Mouse (Mus musculus) limb, embryonic 11.5 days (tissue): ENCODE measurements around the gene Ints6. TPM values are rescaled to one million over a fixed set of nuclear protein-coding genes. Genes with fewer than 3 reads are reported as not detected.

Experiments used
- ATAC-seq: fragments of 200-750 bp; cut with Nextera tagmentation; 2 replicates; pipeline ENCODE4 v1.8.0; 2017; ENCODE audit warnings: low read depth; ENCODE audit not compliant: insufficient number of reproducible peaks, low FRiP score, low TSS enrichment
- DNase-seq: peaks from one replicate; pipeline ENCODE4 v3.0.0-alpha.2; 2015; ENCODE audit warnings: low spot score
- H3K27ac ChIP-seq: fragments of 300-500 bp; sonication (generic); replicated peaks from 2 replicates; pipeline ENCODE4 v1.5.1; 2014; ENCODE audit warnings: low read depth, mild to moderate bottlenecking, low read length
- H3K27me3 ChIP-seq: fragments of 300-500 bp; sonication (generic); 2 replicates; pipeline ENCODE4 v1.6.1; 2014; ENCODE audit warnings: mild to moderate bottlenecking, low read length, mixed read lengths; ENCODE audit not compliant: control insufficient read depth, insufficient read depth
- H3K36me3 ChIP-seq: fragments of 300-500 bp; sonication (generic); 2 replicates; pipeline ENCODE4 v1.6.1; 2014; ENCODE audit warnings: mild to moderate bottlenecking, low read length, moderate library complexity, mixed read lengths; ENCODE audit not compliant: control insufficient read depth, insufficient read depth
- H3K4me1 ChIP-seq: fragments of 300-500 bp; sonication (generic); 2 replicates; pipeline ENCODE4 v1.6.1; 2014; ENCODE audit warnings: low read length, mixed read lengths; ENCODE audit not compliant: control insufficient read depth, insufficient read depth
- H3K4me2 ChIP-seq: fragments of 300-500 bp; sonication (generic); 2 replicates; pipeline ENCODE4 v1.6.1; 2014; ENCODE audit warnings: low read depth, mild to moderate bottlenecking, moderate library complexity; ENCODE audit not compliant: severe bottlenecking
- H3K4me3 ChIP-seq: fragments of 300-500 bp; sonication (generic); 2 replicates; pipeline ENCODE4 v1.5.1; 2014; ENCODE audit warnings: low read depth, low read length
- H3K9ac ChIP-seq: fragments of 300-500 bp; sonication (generic); 2 replicates; pipeline ENCODE4 v1.6.1; 2014; ENCODE audit warnings: mild to moderate bottlenecking, low read length
- H3K9me3 ChIP-seq: fragments of 300-500 bp; sonication (generic); 2 replicates; pipeline ENCODE4 v1.6.1; 2016; ENCODE audit warnings: low read length; ENCODE audit not compliant: control insufficient read depth
- WGBS: fragments of 180-500 bp; shearing (Covaris S2); extraction: QIAGEN DNeasy Blood & Tissue Kit; methylation state at CpG from one replicate; pipeline ENCODE4 v1.1.7; 2014; 5-methylcytosine and 5-hydroxymethylcytosine counted together
- polyA plus RNA-seq: library from polyadenylated mRNA; unstranded; fragments of >200 nt; fragmentation: Nextera tagmentation; extraction: Ambion mirVana; gene quantifications from 2 replicates; pipeline ENCODE4 v1.2.1, GENCODE M21; 2014

The Ints6 gene
- polyA plus RNA-seq, 1 experiment from 2014 or later = 31.1 TPM

DNA sequence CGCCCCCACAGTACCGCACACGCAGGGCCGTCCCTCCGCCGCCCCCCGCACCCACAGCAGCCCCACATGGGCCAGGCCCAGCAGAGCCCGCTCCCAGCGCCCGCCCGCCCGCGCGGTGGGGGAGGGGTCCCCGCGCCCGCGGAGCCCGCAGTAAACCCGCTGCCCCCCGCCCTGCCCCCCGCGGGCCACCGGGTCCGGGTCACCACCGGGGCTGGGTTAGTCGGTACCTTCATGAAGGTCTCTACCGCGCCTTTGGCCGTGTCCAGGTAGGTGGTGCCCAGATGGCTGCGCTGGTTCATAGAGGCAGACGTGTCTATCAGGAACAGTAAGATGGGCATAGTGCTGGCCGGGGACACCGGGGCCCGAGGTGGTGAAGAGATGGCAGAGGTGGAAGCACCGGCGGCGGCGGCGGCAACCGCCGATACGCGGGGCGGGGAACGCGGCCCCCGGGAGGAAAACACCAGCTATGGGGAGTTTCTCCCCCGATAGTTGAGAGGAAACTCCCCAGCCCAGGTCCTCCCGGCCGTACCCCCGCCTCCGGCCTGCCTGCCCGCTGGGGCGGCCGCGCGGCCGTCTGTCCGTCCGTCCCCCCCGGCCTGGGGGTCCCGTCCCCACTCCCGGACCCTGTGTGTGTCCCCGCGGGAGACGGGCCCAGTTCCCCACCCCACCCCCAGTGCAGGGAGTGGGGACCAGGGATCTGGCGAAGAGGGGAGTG is 491 bp downstream of the Ints6 start:
- Histone ChIP-seq H3K27me3 (no peaks in the 10 kb centered on the region), H3K4me3 (peak overlapping the region; percentile 94), H3K4me2 (peak overlapping the region; percentile 74), H3K4me1 (no peaks in the 10 kb centered on the region), H3K9ac (peak overlapping the region; percentile 96), H3K9me3 (no peaks in the 10 kb centered on the region), H3K27ac (peak overlapping the region; percentile 97), H3K36me3 (peaks cover 3% of the 10 kb centered on the region; the same call in 1 of the 2 replicates)
- WGBS = 0% methylated on average over 51 of the region's 68 CpGs
- DNase-seq (peak; percentile 75), ATAC-seq (peak; percentile 35)

DNA sequence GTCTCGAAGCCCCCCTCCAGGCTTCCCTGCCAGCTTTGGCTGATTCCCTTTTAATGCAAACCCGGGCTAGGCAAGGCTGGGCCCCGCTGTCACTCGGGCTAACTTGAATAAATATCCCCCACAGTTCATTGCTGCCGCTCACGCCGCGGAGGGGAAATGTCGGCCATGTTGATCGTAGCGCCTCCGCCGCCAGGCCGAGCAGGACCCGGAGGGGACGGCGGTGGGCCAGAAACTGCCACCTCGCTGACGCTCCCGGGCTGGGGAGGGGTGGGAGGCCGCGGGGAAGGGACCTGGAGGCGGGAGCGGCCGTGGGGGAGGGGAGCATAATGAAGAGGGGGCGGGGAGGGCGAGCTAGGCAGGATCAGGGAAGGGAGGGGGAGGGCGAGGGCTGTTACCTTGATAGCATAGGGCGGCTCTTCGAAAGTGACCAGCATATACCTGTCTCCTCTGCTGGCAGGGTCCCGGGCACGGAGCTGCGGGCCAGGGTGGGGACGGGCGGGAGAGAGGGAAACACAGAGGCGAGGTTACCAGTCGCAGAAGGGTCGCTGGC is 1.1 kb downstream of the Ints6 start:
- peak; percentile 86 for DNase-seq
- Histone ChIP-seq H3K4me1 (no peaks in the 10 kb centered on the region), H3K27me3 (no peaks in the 10 kb centered on the region), H3K27ac (peak overlapping the region; percentile 97), H3K9me3 (no peaks in the 10 kb centered on the region), H3K9ac (peak overlapping the region; percentile 96), H3K4me2 (peak overlapping the region; percentile 74), H3K4me3 (peak overlapping the region; percentile 94), H3K36me3 (peaks cover 3% of the 10 kb centered on the region; the same call in 1 of the 2 replicates)
- peak; percentile 56 for ATAC-seq
- 0% methylated on average over 31 of the region's 38 CpGs for WGBS

DNA sequence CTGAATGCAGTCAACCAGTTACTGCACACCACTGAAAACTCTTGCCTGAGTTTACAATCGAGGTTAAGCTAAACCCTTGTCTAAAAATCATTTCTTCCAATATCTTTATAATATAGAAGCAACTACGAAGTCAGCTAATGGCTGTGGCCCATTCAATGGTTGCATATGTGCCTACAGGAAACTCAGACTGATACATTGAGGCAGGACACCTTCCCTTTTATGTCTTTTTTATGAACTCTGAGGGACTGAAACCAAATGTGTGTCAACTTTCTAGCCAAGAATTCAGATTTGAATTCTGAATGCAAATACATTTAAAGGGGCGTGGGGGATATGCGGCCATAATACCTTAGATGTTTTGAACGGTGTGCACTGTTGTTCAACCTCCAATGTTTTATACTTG is 2.3 kb downstream of the Ints6 start:
- Histone ChIP-seq H3K27me3 (no peaks in the 10 kb centered on the region), H3K4me1 (no peaks in the 10 kb centered on the region), H3K4me3 (no peak overlapping the region), H3K9ac (no peak overlapping the region), H3K36me3 (peaks cover 3% of the 10 kb centered on the region; the same call in 1 of the 2 replicates), H3K4me2 (no peak overlapping the region), H3K9me3 (no peaks in the 10 kb centered on the region), H3K27ac (no peak overlapping the region)
- DNase-seq (no peak), ATAC-seq (no peak)
- WGBS = 94% methylated on average over 5 of the region's 5 CpGs

DNA sequence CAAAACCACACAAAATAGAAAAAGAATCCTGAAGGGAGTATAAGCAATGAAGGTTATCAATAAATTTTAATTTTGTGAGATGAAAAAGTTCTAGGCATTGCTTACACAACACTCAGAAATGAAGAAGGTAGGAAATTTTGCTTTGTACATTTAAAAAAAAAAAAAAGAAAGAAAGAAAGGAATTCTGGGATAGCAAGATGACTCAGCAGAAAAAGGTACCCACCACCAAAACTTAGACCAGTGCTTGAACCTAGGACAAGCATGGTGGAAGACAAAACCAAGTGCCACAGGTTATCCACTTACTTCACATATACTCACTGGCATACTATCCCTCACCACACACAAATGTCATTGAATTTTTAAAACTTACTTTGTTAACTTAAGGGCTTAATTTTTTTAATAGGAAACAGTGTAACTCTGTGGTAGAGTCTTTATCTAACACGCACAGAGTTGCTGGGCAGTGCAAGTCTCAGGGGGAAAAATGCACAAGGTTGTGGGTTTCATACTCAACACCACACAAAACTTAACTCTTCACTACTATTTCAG is 5.8 kb downstream of the Ints6 start:
- H3K9ac ChIP-seq = no peak overlapping the region
- no peaks in the 10 kb centered on the region for H3K4me1 ChIP-seq
- H3K4me3 ChIP-seq = no peak overlapping the region
- 96% methylated on average over 1 of the region's 1 CpGs for WGBS
- no peaks in the 10 kb centered on the region for H3K9me3 ChIP-seq
- no peak overlapping the region for H3K4me2 ChIP-seq
- ATAC-seq = no peak
- no peak for DNase-seq
- peaks cover 3% of the 10 kb centered on the region; the same call in 1 of the 2 replicates for H3K36me3 ChIP-seq
- no peaks in the 10 kb centered on the region for H3K27me3 ChIP-seq
- no peak overlapping the region for H3K27ac ChIP-seq

DNA sequence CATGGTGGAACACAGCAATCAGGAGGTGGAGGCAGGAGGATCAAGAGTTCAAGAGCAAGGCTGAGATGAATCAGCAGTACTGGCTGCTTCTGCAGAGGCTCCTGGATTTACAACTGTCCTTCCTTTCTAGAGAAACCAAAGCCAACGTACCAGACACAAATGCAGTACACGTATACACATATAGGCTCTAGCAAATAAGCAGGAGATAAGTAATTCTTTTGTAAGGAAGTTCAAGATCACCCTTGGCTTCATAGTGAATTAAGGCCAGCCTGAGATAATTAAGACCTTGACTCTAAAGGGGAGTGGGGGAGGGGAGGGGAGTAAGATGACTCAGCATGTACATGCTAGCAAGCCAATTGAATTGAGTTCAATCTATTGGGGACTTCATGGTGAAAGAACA is 9.5 kb downstream of the Ints6 start:
- no peaks in the 10 kb centered on the region for H3K36me3 ChIP-seq

DNA sequence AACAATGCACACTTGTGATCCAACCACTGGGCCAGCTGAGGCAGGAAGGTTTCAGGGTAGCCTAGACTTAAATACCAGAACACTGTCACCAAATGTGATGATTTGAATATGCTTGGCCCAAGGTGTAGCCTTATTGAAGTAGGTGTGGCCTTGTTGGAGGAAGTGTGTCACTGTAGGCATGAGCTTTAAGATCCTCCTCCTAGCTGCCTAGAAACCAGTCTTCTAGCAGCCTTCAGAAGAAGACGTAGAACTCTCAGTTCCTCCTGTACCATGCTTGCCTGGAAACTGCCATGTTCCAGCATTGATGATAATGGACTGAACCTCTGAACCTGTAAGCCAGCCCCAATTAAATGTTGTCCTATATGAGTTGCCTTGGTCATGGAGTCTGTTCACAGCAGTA is 25.3 kb downstream of the Ints6 start:
- H3K4me1 ChIP-seq = no peaks in the 10 kb centered on the region
- ATAC-seq (no peak), DNase-seq (no peak)
- H3K4me2 ChIP-seq = no peak overlapping the region
- WGBS = 83% methylated on average over 1 of the region's 1 CpGs
- peaks cover 3% of the 10 kb centered on the region; the same call in 1 of the 2 replicates for H3K36me3 ChIP-seq
- no peak overlapping the region for H3K9ac ChIP-seq
- H3K4me3 ChIP-seq = no peak overlapping the region
- H3K9me3 ChIP-seq = no peaks in the 10 kb centered on the region
- no peaks in the 10 kb centered on the region for H3K27me3 ChIP-seq
- no peak overlapping the region for H3K27ac ChIP-seq

More for the DNA sequence above, 9.5 kb downstream of the Ints6 start:
- H3K4me1 ChIP-seq = no peaks in the 10 kb centered on the region
- H3K9ac ChIP-seq = no peak overlapping the region
- no peaks in the 10 kb centered on the region for H3K9me3 ChIP-seq
- H3K4me3 ChIP-seq = no peak overlapping the region
- no peaks in the 10 kb centered on the region for H3K27me3 ChIP-seq
- WGBS = 89% methylated on average over 2 of the region's 2 CpGs
- H3K4me2 ChIP-seq = no peak overlapping the region
- DNase-seq (no peak), ATAC-seq (no peak)
- H3K27ac ChIP-seq = no peak overlapping the region

DNA sequence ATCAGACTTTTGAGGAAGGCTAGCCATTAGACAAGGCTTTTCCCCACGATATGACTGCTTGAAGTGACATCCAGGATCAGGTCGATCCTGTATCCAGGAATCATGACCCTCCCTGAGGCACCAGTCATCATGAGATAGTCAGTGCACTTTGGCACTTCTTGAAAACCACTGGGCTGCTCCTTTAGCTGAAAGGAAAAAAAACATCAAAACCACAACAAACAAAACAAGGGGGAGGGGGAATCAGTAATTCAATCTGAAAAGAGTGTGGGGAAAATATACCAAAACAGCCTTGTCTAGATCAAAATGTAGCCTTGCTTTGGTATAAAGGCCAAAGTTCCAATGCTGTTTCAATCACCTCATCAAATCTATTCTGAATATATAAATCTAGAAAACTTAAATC is 27.3 kb downstream of the Ints6 start:
- Histone ChIP-seq H3K4me3 (no peak overlapping the region), H3K4me1 (no peaks in the 10 kb centered on the region), H3K36me3 (peaks cover 3% of the 10 kb centered on the region; the same call in 1 of the 2 replicates), H3K9ac (no peak overlapping the region), H3K9me3 (no peaks in the 10 kb centered on the region), H3K4me2 (no peak overlapping the region), H3K27ac (no peak overlapping the region), H3K27me3 (no peaks in the 10 kb centered on the region)
- 91% methylated on average over 2 of the region's 2 CpGs for WGBS
- DNase-seq = no peak
- ATAC-seq = no peak

DNA sequence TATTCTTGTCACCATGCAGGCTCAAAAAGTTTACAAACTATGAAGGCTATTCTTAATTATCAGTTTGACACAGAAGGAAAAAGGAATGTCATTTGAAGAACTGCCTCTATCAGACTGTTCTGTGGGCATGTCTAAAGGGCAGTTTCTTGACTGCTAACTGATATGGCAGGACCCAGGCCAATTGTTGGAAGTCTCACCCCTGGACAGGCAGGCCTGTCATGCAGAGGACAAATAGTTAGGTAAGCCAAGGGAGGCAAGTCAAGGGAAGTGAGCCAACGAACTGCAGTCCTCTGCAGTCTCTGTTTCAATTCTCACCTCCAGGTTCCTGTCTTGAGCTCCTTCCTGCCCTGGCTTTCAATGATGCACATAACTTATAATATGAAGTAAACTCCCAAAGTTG is 29.1 kb downstream of the Ints6 start:
- H3K27ac ChIP-seq = no peak overlapping the region
- H3K9ac ChIP-seq = no peak overlapping the region
- no peak overlapping the region for H3K4me3 ChIP-seq
- DNase-seq (no peak), ATAC-seq (no peak)
- H3K27me3 ChIP-seq = no peaks in the 10 kb centered on the region
- WGBS = 76% methylated on average over 1 of the region's 1 CpGs
- H3K4me1 ChIP-seq = no peaks in the 10 kb centered on the region
- H3K4me2 ChIP-seq = no peak overlapping the region
- peaks cover 3% of the 10 kb centered on the region; the same call in 1 of the 2 replicates for H3K36me3 ChIP-seq
- H3K9me3 ChIP-seq = no peaks in the 10 kb centered on the region
